ENCODE assay signal across 7 mouse cellular contexts in genomic region chr15:41949094-41949461, GRCm38 (mm10).
DNase-seq lines count a peak whose midpoint lies in the region; ATAC-seq and TF ChIP-seq lines count a peak whose summit lies in the region.

No protein-coding gene starts in this region.

- H3K9me3 ChIP-seq in kidney, embryonic 16.5 days (ENCODE audit: low read length), result no peaks in the 10 kb centered on the region
- no peaks in the 10 kb centered on the region for H3K9me3 ChIP-seq in embryonic facial prominence, embryonic 12.5 days

- no peak for TF ChIP-seq CTCF in kidney, adult 2 months (conservative IDR thresholded peaks at IDR 0.05; ENCODE audit: insufficient read depth, insufficient read length, low read depth, low read length)

- H3K27me3 ChIP-seq in kidney, embryonic 16.5 days (ENCODE audit: insufficient read depth, low read length), result no peaks in the 10 kb centered on the region
- H3K27me3 ChIP-seq in kidney, adult 2 months (replicated peaks; ENCODE audit: control insufficient read depth, insufficient read depth, low read length), result no peaks in the 10 kb centered on the region
- no peaks in the 10 kb centered on the region for H3K27me3 ChIP-seq in embryonic facial prominence, embryonic 12.5 days

- no peaks in the 10 kb centered on the region for H3K36me3 ChIP-seq in kidney, embryonic 16.5 days (ENCODE audit: insufficient read depth, low read length)
- H3K36me3 ChIP-seq in kidney, adult 2 months (ENCODE audit: control insufficient read depth, insufficient read depth, low read length), result no peaks in the 10 kb centered on the region
- no peaks in the 10 kb centered on the region for H3K36me3 ChIP-seq in embryonic facial prominence, embryonic 12.5 days

- no peak for DNase-seq in kidney, adult 2 months
- no peak for DNase-seq in layer of hippocampus, postnatal 14 days (ENCODE audit: low spot score in 2 of 2)
- DNase-seq in embryo, embryonic 11 days, result no peak

- no peak for TF ChIP-seq POLR2A in kidney, adult 2 months (IDR thresholded peaks at IDR 0.05; ENCODE audit: low read depth, low read length)

- H3K27ac ChIP-seq in kidney, embryonic 16.5 days (ENCODE audit: low read length), result no peak overlapping the region
- no peak overlapping the region for H3K27ac ChIP-seq in kidney, adult 2 months (ENCODE audit: insufficient read depth, low read depth, low read length)
- H3K27ac ChIP-seq in embryonic facial prominence, embryonic 12.5 days, result no peak overlapping the region

- peak; percentile 60 for ATAC-seq in kidney, embryonic 16.5 days (ENCODE audit: low FRiP score, low TSS enrichment)
- ATAC-seq in embryonic facial prominence, embryonic 12.5 days (ENCODE audit: insufficient number of reproducible peaks, insufficient read depth, low FRiP score, low TSS enrichment), result peak; percentile 59
- peak; percentile 40 for ATAC-seq in granulocyte monocyte progenitor cell, adult 5-6 weeks (replicated peaks; ENCODE audit: poor library complexity, severe bottlenecking)
- peak; percentile 46; the same call in 1 of the 2 replicates for ATAC-seq in megakaryocyte-erythroid progenitor cell, adult 5-6 weeks (replicated peaks; ENCODE audit: low FRiP score, low TSS enrichment, poor library complexity, severe bottlenecking)

- no peak overlapping the region for H3K4me3 ChIP-seq in kidney, embryonic 16.5 days (ENCODE audit: low read length)
- no peak overlapping the region for H3K4me3 ChIP-seq in kidney, adult 2 months (ENCODE audit: insufficient read depth, low read depth, low read length)
- H3K4me3 ChIP-seq in embryonic facial prominence, embryonic 12.5 days, result no peak overlapping the region

- H3K9ac ChIP-seq in kidney, embryonic 16.5 days (replicated peaks; ENCODE audit: low read length), result no peak overlapping the region
- no peak overlapping the region for H3K9ac ChIP-seq in embryonic facial prominence, embryonic 12.5 days

- peaks cover 4% of the 10 kb centered on the region; the same call in 1 of the 2 replicates for H3K4me1 ChIP-seq in kidney, embryonic 16.5 days (ENCODE audit: insufficient read depth, low read length)
- H3K4me1 ChIP-seq in kidney, adult 2 months (ENCODE audit: control insufficient read depth, insufficient read depth, low read length), result peaks cover 3% of the 10 kb centered on the region; the same call in 1 of the 2 replicates
- peaks cover 16% of the 10 kb centered on the region; the same call in 1 of the 2 replicates for H3K4me1 ChIP-seq in embryonic facial prominence, embryonic 12.5 days

- WGBS in kidney, embryonic 16.5 days, result 60% methylated on average over 6 of the region's 6 CpGs
- 63% methylated on average over 6 of the region's 6 CpGs for WGBS in kidney, adult 2 months
- WGBS in embryonic facial prominence, embryonic 12.5 days, result 61% methylated on average over 6 of the region's 6 CpGs

- H3K4me2 ChIP-seq in kidney, embryonic 16.5 days (replicated peaks; ENCODE audit: low read depth, low read length), result no peak overlapping the region
- no peak overlapping the region for H3K4me2 ChIP-seq in embryonic facial prominence, embryonic 12.5 days (replicated peaks)
